Mouse (Mus musculus) hindbrain, embryonic 14.5 days (tissue): ENCODE measurements around the gene Mtg1. TPM values are rescaled to one million over a fixed set of nuclear protein-coding genes. Genes with fewer than 3 reads are reported as not detected.

Experiments used
- ATAC-seq: fragments of 200-750 bp; cut with Nextera tagmentation; 2 replicates; pipeline ENCODE4 v1.8.0; 2017; ENCODE audit warnings: moderate number of reproducible peaks, mild to moderate bottlenecking, moderate TSS enrichment, moderate library complexity; ENCODE audit not compliant: low FRiP score
- DNase-seq: peaks from one replicate; pipeline ENCODE4 v3.0.0-alpha.2; 2015; ENCODE audit warnings: low spot score
- H3K27ac ChIP-seq: fragments of 300-500 bp; sonication (generic); 2 replicates; pipeline ENCODE4 v1.5.1; 2014; ENCODE audit warnings: mild to moderate bottlenecking, moderate library complexity
- H3K27me3 ChIP-seq: fragments of 300-500 bp; sonication (generic); 2 replicates; pipeline ENCODE4 v1.6.1; 2014; ENCODE audit warnings: mild to moderate bottlenecking, low read length, mixed read lengths; ENCODE audit not compliant: control insufficient read depth, insufficient read depth
- H3K36me3 ChIP-seq: fragments of 300-500 bp; sonication (generic); replicated peaks from 2 replicates; pipeline ENCODE4 v1.6.1; 2014; ENCODE audit not compliant: control insufficient read depth, insufficient read depth
- H3K4me1 ChIP-seq: fragments of 300-500 bp; sonication (generic); replicated peaks from 2 replicates; pipeline ENCODE4 v1.6.1; 2014; ENCODE audit warnings: antibody characterized with exemption, low read length, mixed read lengths; ENCODE audit not compliant: control insufficient read depth, insufficient read depth
- H3K4me2 ChIP-seq: fragments of 300-500 bp; sonication (generic); replicated peaks from 2 replicates; pipeline ENCODE4 v1.6.1; 2014; ENCODE audit warnings: mild to moderate bottlenecking, moderate library complexity
- H3K4me3 ChIP-seq: fragments of 300-500 bp; sonication (generic); replicated peaks from 2 replicates; pipeline ENCODE4 v1.5.1; 2014; ENCODE audit warnings: mild to moderate bottlenecking, low read length
- H3K9ac ChIP-seq: fragments of 300-500 bp; sonication (generic); 2 replicates; pipeline ENCODE4 v1.6.1; 2014
- H3K9me3 ChIP-seq: fragments of 300-500 bp; sonication (generic); 2 replicates; pipeline ENCODE4 v1.6.1; 2016; ENCODE audit warnings: low read length; ENCODE audit not compliant: control insufficient read depth
- WGBS: fragments of 180-500 bp; shearing (Covaris S2); extraction: QIAGEN DNeasy Blood & Tissue Kit; methylation state at CpG from one replicate; pipeline ENCODE4 v1.1.7; 2014; 5-methylcytosine and 5-hydroxymethylcytosine counted together
- polyA plus RNA-seq: library from polyadenylated mRNA; unstranded; fragments of >200 nt; fragmentation: Nextera tagmentation; extraction: Ambion mirVana; gene quantifications from 2 replicates; pipeline ENCODE4 v1.2.1, GENCODE M21; 2014

Mtg1 gene
- polyA plus RNA-seq, 1 experiment from 2014 or later, result 30.6 TPM

- Histone ChIP-seq H3K9ac (no peak overlapping the region), H3K4me2 (no peak overlapping the region), H3K36me3 (no peaks in the 10 kb centered on the region), H3K27me3 (no peaks in the 10 kb centered on the region), H3K27ac (no peak overlapping the region), H3K4me1 (no peaks in the 10 kb centered on the region), H3K4me3 (no peak overlapping the region), H3K9me3 (no peaks in the 10 kb centered on the region)
- no peak for DNase-seq
- no peak for ATAC-seq
- 78% methylated on average over 4 of the region's 4 CpGs for WGBS
Measured at GRCm38 (mm10) chr7:140144550-140144949, 7.2 kb downstream of the Mtg1 start.

GRCm38 (mm10) chr7:140153383-140153782, 16.0 kb downstream of the Mtg1 start:
- ATAC-seq (peak; percentile 22; the same call in 1 of the 2 replicates), DNase-seq (peak; percentile 32)
- 5% methylated on average over 28 of the region's 28 CpGs for WGBS
- Histone ChIP-seq H3K9ac (peak overlapping the region; percentile 57), H3K4me2 (peak overlapping the region; percentile 76), H3K27me3 (peaks cover 4% of the 10 kb centered on the region; the same call in 1 of the 2 replicates), H3K9me3 (no peaks in the 10 kb centered on the region), H3K36me3 (no peaks in the 10 kb centered on the region), H3K4me1 (peaks cover 16% of the 10 kb centered on the region), H3K27ac (peak overlapping the region; percentile 43; the same call in 1 of the 2 replicates), H3K4me3 (peak overlapping the region; percentile 41)

- no peak overlapping the region; the same call in 1 of the 2 replicates for H3K27ac ChIP-seq
- peak overlapping the region; percentile 76 for H3K4me2 ChIP-seq
- H3K9ac ChIP-seq, result peak overlapping the region; percentile 57
- 19% methylated on average over 4 of the region's 4 CpGs for WGBS
- ATAC-seq (peak; percentile 29), DNase-seq (peak; percentile 32)
- H3K36me3 ChIP-seq, result no peaks in the 10 kb centered on the region
- peaks cover 4% of the 10 kb centered on the region; the same call in 1 of the 2 replicates for H3K27me3 ChIP-seq
- H3K4me3 ChIP-seq, result peak overlapping the region; percentile 41
- H3K4me1 ChIP-seq, result peaks cover 16% of the 10 kb centered on the region
- no peaks in the 10 kb centered on the region for H3K9me3 ChIP-seq
Measured at GRCm38 (mm10) chr7:140153829-140154217, 16.5 kb downstream of the Mtg1 start.

- Histone ChIP-seq H3K27ac (peak within 1 kb of the TSS; percentile 60), H3K4me1 (peaks cover 16% of the 10 kb centered on the region), H3K9me3 (no peaks in the 10 kb centered on the region), H3K4me2 (peak within 1 kb of the TSS; percentile 76), H3K4me3 (peak within 1 kb of the TSS; percentile 41), H3K9ac (peak within 1 kb of the TSS; percentile 57), H3K27me3 (peaks cover 4% of the 10 kb centered on the region; the same call in 1 of the 2 replicates), H3K36me3 (no peaks in the 10 kb centered on the region)
- DNase-seq (peak; percentile 55), ATAC-seq (peak; percentile 81)
- WGBS, result under 1% methylated on average over 26 of the region's 28 CpGs
Measured at GRCm38 (mm10) chr7:140154218-140154927, 17.0 kb downstream of the Mtg1 start, which contains the start of gene Sprn. TSS of gene Sprn (minus strand) at chr7:140154877.

GRCm38 (mm10) chr7:140160363-140160762, 23.0 kb downstream of the Mtg1 start:
- no peak overlapping the region for H3K9ac ChIP-seq
- H3K36me3 ChIP-seq, result no peaks in the 10 kb centered on the region
- ATAC-seq (no peak), DNase-seq (no peak)
- H3K4me2 ChIP-seq, result no peak overlapping the region
- no peaks in the 10 kb centered on the region for H3K9me3 ChIP-seq
- 86% methylated on average over 3 of the region's 3 CpGs for WGBS
- H3K27ac ChIP-seq, result no peak overlapping the region
- H3K27me3 ChIP-seq, result no peaks in the 10 kb centered on the region
- no peak overlapping the region for H3K4me3 ChIP-seq
- H3K4me1 ChIP-seq, result no peaks in the 10 kb centered on the region

- WGBS, result 75% methylated on average over 7 of the region's 7 CpGs
- ATAC-seq (no peak), DNase-seq (no peak)
- no peaks in the 10 kb centered on the region for H3K36me3 ChIP-seq
- no peaks in the 10 kb centered on the region for H3K9me3 ChIP-seq
- no peaks in the 10 kb centered on the region for H3K27me3 ChIP-seq
- H3K9ac ChIP-seq, result no peak within 1 kb of the TSS
- no peak within 1 kb of the TSS for H3K4me3 ChIP-seq
- H3K4me2 ChIP-seq, result no peak within 1 kb of the TSS
- H3K27ac ChIP-seq, result no peak within 1 kb of the TSS
- no peaks in the 10 kb centered on the region for H3K4me1 ChIP-seq
Measured at GRCm38 (mm10) chr7:140164664-140165063, 27.3 kb downstream of the Mtg1 start, which contains the start of gene Olfr522. TSS of gene Olfr522 (minus strand) at chr7:140164764.

- Histone ChIP-seq H3K27me3 (no peaks in the 10 kb centered on the region), H3K4me1 (no peaks in the 10 kb centered on the region), H3K27ac (no peak overlapping the region), H3K4me3 (no peak overlapping the region), H3K36me3 (no peaks in the 10 kb centered on the region), H3K4me2 (no peak overlapping the region), H3K9ac (no peak overlapping the region), H3K9me3 (no peaks in the 10 kb centered on the region)
- 82% methylated on average over 1 of the region's 1 CpGs for WGBS
- ATAC-seq (no peak), DNase-seq (no peak)
Measured at GRCm38 (mm10) chr7:140167950-140168349, 30.6 kb downstream of the Mtg1 start.

GRCm38 (mm10) chr7:140169386-140169785, 32.0 kb downstream of the Mtg1 start:
- Histone ChIP-seq H3K27ac (no peak overlapping the region), H3K4me2 (no peak overlapping the region), H3K4me3 (no peak overlapping the region), H3K27me3 (no peaks in the 10 kb centered on the region), H3K9me3 (no peaks in the 10 kb centered on the region), H3K9ac (no peak overlapping the region), H3K36me3 (no peaks in the 10 kb centered on the region), H3K4me1 (no peaks in the 10 kb centered on the region)
- no peak for ATAC-seq
- WGBS, result 89% methylated on average over 4 of the region's 4 CpGs
- DNase-seq, result no peak

- ATAC-seq, result no peak
- Histone ChIP-seq H3K4me2 (no peak overlapping the region), H3K4me1 (no peaks in the 10 kb centered on the region), H3K9me3 (no peaks in the 10 kb centered on the region), H3K9ac (no peak overlapping the region), H3K4me3 (no peak overlapping the region), H3K36me3 (no peaks in the 10 kb centered on the region), H3K27me3 (no peaks in the 10 kb centered on the region), H3K27ac (no peak overlapping the region)
- WGBS, result 94% methylated on average over 3 of the region's 3 CpGs
- no peak for DNase-seq
Measured at GRCm38 (mm10) chr7:140170863-140171262, 33.5 kb downstream of the Mtg1 start.
